Mouse (Mus musculus): ENCODE measurements around the gene Kif6.

Gene Kif6

DNA sequence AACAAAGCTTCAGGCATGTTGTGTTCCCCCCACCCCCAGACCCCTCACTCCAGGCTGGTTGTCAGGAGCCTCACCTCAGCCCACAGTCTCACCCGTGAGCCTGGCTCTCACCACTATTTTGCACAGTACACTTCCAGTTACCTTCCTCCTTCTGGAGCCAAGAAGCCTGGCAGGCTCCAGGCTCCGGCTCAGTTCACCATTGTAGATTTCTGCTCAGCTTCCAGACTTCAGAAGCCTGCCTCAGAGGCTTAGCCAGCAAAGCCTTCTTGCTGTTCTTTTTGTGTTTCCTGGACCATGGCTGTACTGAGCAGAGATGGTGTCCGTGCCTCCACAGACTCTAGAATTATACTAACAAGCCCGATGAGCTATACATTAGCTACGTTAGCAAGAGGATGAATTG is 248.7 kb downstream of the Kif6 start:
- no peak for DNase-seq

GRCm38 (mm10) chr17:49865604-49866003 is 250.7 kb downstream of the Kif6 start:
- no peak for DNase-seq

- DNase-seq: no peak
These were observed 251.8 kb downstream of the Kif6 start for GRCm38 (mm10) chr17:49866653-49867215.

DNA sequence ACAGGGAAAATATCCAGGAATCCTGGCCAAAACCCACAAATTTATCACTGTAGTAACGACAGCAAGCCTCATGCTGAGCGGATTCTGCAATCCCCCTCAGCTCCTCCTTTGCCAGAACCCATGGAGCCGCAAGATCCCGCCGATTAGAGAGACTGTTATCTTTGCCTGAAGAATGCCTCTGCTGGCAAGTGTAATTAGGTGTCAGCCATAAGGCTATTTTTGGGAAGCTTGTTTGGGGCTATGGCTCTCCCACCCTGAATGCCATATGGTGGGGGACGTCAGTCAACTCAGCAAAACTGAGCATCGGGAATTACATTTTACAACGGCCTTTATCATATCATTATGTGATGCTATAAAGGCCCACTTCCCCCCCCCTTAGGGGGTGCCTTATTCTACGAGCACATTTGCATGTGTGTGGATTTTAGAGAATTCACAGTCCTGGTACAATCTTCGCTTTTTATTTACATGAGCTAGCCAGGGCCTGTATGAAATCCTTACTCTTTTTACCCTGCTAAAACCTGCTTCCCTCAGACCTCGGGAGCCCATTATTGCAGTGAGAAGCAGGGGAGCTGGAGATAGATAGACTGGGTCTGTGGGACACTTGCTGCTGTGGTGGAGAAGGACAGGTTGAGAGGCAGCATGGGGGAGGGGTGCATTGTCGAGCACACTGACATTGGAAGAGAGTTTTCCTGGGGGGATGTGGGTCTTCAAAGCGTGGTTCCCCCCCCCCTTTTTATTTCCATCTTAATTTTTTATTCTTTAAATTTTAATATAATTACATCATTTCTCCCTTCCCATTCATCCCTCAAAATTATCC is 252.6 kb downstream of the Kif6 start:
- DNase-seq: no peak

DNA sequence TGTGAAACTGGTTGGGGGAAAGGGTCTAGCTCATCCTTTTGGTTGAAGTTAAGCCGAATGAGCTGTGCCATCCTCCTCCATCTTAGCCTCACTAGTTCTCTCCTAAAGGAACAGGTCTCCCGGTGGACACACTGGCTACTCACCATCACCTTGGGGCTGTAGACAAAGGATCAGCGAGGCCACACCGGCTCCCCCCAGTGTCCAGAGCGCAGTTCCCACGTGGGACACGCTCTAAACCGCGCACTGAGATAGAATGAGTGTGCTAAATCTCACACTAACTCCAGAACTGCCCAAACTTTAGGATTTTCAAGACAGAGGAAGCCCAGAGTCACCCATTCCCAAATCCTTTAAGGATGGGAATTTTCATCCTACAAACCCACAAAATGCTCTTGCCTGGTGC is 254.3 kb downstream of the Kif6 start:
- DNase-seq: no peak

DNA sequence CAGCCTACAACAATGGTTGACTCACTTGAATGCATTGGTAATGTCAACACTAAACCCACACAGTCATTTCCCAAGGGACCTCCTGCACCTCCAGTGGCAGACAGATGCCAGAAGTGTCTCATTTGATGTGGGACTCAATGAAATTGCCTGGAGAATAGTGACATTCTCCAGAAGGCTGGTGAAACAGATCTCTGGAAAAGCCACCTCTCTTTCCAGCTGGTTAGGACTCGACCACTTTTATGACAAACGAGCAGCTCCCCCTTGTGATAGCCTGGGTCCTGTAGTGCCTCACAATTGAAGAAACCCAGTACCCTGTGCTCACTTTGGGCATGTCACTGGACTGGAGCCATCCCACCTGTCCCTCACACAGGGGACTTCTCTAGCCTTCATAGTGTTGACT is 257.4 kb downstream of the Kif6 start:
- no peak for DNase-seq

GRCm38 (mm10) chr17:49874746-49875145 is 259.8 kb downstream of the Kif6 start:
- DNase-seq: no peak

DNA sequence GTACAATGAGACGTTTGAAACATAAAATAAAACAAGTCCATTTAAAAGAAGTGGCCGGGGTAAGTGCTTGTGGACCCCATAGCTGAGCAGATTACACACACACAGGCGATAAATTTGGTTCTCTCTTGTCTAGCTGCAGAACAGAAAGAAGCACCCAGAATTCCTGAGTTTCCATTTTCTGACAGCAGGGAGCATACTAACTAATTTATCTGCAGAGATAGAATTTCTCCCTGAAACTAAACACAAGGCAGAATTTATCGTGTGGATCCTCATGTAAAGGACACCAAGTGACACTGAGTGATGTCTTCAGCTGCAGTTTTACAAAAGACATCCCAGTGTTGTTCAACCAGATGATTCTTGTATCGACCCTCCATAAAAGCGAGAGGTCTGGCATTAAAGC is 260.5 kb downstream of the Kif6 start:
- DNase-seq: no peak

DNA sequence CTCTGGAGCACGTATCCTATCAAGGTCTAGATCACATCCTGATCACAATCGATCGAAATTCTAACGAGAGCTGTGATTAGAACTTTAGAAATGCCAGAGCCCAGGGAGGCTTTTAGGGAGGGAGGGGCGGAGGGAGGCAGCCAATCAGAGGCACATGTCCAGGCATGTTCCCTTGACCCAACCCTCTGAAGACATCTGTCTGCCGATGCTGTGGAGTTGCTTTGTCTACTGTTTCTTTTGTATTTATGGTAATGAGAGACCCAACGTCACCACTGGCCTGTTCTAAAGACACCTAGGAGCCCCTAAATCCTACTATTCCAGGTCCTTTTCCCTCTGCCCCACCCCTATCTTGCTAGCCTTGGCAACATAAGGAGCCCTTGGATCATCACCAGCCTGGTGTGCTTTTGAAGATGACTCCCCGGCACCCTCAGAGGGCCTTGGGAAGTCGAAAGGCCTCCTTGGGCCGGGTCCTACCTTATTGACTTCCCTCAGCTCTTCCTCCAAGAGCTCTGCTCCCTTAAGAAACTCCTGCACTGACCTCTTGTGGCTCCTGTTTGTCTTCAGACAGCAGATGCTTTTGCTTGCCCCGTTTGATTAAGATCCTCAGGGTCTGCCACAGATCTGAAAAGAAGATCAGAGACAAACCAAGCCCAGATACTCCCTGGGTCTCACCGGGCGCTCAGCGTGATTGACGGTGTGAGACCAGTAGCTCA is 261.2 kb downstream of the Kif6 start:
- no peak for DNase-seq

- DNase-seq: no peak
These were observed 266.2 kb downstream of the Kif6 start for GRCm38 (mm10) chr17:49880919-49881744.

GRCm38 (mm10) chr17:49881796-49882195 is 266.9 kb downstream of the Kif6 start:
- no peak for DNase-seq

GRCm38 (mm10) chr17:49883136-49883755 is 268.3 kb downstream of the Kif6 start:
- DNase-seq: peak; percentile 31

- DNase-seq: no peak
These were observed 270.1 kb downstream of the Kif6 start for GRCm38 (mm10) chr17:49885035-49885434.

DNA sequence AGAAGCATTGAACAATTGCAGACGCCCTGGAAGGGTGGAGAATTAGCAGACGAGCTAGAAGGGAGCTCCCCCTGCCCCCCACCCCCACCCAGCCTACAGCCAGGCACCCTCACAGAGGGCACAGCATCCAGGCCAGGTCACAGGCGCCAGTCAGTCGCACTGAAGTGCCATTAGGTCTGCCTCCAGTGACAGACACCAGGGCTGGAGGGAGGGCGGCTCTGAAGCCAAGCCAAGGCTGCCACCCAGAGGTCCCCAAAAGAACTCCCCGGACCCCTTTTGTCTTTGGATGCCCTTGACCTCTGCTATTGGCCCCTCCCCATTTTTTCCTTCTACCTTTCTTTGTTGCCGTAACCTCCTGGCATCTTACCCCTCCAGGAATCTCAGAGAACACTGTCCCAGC is 274.7 kb downstream of the Kif6 start:
- no peak for DNase-seq

- DNase-seq: no peak
These were observed 275.9 kb downstream of the Kif6 start for GRCm38 (mm10) chr17:49890861-49891260.

GRCm38 (mm10) chr17:49892390-49892789 is 277.5 kb downstream of the Kif6 start:
- DNase-seq: no peak

GRCm38 (mm10) chr17:49894471-49894870 is 279.5 kb downstream of the Kif6 start:
- no peak for DNase-seq

DNA sequence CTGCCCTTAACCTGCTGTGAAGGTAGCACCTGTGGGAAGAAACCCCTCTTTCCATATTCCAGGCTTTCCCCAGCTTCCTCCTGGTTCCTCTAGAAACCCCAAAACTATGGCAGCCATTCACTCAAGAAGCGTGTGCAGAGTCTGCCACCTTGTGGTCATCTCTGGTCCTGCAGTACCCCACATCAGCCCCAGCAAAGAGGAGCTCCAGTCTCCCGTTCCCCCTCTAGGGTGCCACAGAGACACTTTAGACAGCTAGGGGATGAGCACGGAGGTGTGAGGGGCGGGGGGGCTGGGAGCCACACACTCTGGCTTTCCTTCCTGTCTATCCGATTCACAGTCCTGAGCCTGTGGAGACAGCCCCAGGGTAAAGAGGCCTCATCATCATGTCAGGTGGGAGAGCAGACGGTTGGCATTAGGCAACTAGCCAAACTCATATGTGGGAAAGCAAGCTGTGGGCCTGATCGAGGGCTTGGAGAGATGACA is 284.0 kb downstream of the Kif6 start:
- peak; percentile 63 for DNase-seq

DNA sequence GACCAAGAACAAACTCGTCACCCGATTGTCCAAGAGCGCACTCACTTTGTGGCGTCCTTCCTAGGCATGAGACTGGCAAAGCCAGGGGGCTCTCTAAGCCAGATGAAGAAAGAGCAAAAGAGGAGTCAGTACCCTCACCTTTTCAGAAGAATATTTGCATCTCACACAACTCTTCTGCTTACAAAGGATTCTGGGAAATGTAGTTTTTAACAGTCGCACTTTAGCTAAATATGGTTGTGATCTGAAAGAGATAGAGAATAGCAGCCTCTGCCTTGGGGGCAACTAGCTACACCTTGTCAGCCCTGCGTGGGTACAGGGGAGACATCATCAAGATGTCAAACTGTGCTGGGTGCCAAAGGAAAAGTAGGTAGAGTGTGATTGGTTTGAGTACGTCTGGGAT is 287.7 kb downstream of the Kif6 start:
- DNase-seq: no peak

GRCm38 (mm10) chr17:49923429-49923828 is 308.5 kb downstream of the Kif6 start:
- no peak for DNase-seq

GRCm38 (mm10) chr17:49927611-49928010 is 312.7 kb downstream of the Kif6 start:
- no peak for DNase-seq

DNA sequence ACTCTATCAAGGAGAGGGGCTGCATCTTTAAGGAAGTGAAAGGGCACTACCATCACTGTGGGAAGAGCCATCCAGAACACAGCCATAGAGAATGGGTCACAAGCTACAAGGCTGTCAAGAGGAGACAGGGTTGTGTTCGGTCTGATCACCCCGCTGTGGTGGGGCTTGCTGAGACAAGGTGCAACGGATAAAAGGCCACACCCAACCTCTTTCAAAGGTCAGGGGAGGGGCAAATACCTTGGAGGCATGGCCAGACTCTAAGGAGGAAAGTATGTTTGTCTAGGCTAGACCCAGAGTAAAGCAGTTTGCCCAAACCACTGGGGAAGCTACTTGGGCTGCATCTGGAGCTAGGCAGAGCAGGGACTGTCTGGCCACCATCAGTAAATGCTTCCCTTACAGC is 318.9 kb downstream of the Kif6 start:
- DNase-seq: no peak

DNA sequence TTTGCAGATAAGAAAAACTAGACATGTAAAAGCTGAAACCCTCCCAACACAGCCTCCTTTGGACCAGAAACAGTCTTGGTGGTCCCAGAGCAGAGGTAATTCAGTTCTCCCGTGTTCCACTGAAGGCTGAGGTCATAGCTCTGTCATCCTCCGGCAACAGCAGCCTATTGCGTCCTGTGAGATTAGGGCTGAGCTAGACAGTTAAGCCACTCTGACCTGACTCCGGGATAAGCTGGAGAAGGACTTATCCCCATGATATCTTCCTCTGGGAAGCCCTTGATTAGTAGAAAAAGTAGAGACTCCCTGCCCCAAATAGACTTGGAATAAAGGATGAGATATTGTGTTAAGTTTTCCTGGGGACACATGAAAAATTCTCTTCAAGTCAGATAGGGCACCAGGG is 319.6 kb downstream of the Kif6 start:
- DNase-seq: no peak

All from liver (tissue).